Mouse (Mus musculus) megakaryocyte, adult 5-6 weeks (primary cell): ENCODE measurements around the gene Prrx2. TPM values are rescaled to one million over a fixed set of nuclear protein-coding genes. Genes with fewer than 3 reads are reported as not detected.
A peak's percentile ranks its signal among the peaks of the same experiment; 100 is the strongest.
"Not testable (repeated sequence)": the region's sequence is repeated elsewhere in the genome, so short reads cannot be mapped to it uniquely, and the experiment has no call there.

Experiments used
- ATAC-seq: 2 replicates; pipeline ENCODE4 v1.8.0; 2016; ENCODE audit warnings: mild to moderate bottlenecking, inconsistent platforms; ENCODE audit not compliant: poor library complexity, severe bottlenecking
- total RNA-seq, 2 experiments: library from RNA; stranded (forward) in 1 of 2; stranded (reverse) in 1 of 2; fragments of 153-499, 151-499 nt in 1 of 2; fragments of 221-1000, 200-1000 nt in 1 of 2; gene quantifications; 2 replicates each; pipeline versions ENCODE4 v1.2.3 to v1.2.4; 2015 to 2017

The Prrx2 gene
- total RNA-seq, 2 experiments from 2014 or later, result not detected

GRCm38 (mm10) chr2:30904991-30905390 lies 70.2 kb downstream of the Prrx2 start:
- ATAC-seq, result no peak

- no peak for ATAC-seq
These were observed 71.1 kb downstream of the Prrx2 start for GRCm38 (mm10) chr2:30905906-30906305.

GRCm38 (mm10) chr2:30906641-30907040 lies 71.9 kb downstream of the Prrx2 start:
- ATAC-seq, result no peak

- ATAC-seq, result no peak
These were observed 77.6 kb downstream of the Prrx2 start for GRCm38 (mm10) chr2:30912291-30912773.

- ATAC-seq, result no peak
These were observed 78.2 kb downstream of the Prrx2 start for GRCm38 (mm10) chr2:30913022-30913421.

- ATAC-seq, result no peak
These were observed 80.1 kb downstream of the Prrx2 start for GRCm38 (mm10) chr2:30914836-30915235.

GRCm38 (mm10) chr2:30915376-30915775 lies 80.6 kb downstream of the Prrx2 start:
- ATAC-seq, result no peak

GRCm38 (mm10) chr2:30915933-30916332 lies 81.2 kb downstream of the Prrx2 start:
- ATAC-seq, result not testable (repeated sequence)

GRCm38 (mm10) chr2:30917649-30918048 lies 82.9 kb downstream of the Prrx2 start:
- no peak for ATAC-seq

- no peak for ATAC-seq
These were observed 83.4 kb downstream of the Prrx2 start for GRCm38 (mm10) chr2:30918126-30918525.

- no peak for ATAC-seq
These were observed 84.1 kb downstream of the Prrx2 start for GRCm38 (mm10) chr2:30918780-30919329.

- no peak for ATAC-seq
These were observed 85.4 kb downstream of the Prrx2 start for GRCm38 (mm10) chr2:30920216-30920615.

- no peak for ATAC-seq
These were observed 88.3 kb downstream of the Prrx2 start for GRCm38 (mm10) chr2:30923099-30923498.

- ATAC-seq, result no peak
These were observed 90.4 kb downstream of the Prrx2 start for GRCm38 (mm10) chr2:30925181-30925580.

- no peak for ATAC-seq
These were observed 91.6 kb downstream of the Prrx2 start for GRCm38 (mm10) chr2:30926381-30926780.

GRCm38 (mm10) chr2:30927151-30927781 lies 92.5 kb downstream of the Prrx2 start:
- ATAC-seq, result no peak

GRCm38 (mm10) chr2:30927844-30928628 lies 93.3 kb downstream of the Prrx2 start:
- peak; percentile 53 for ATAC-seq

- ATAC-seq, result peak; percentile 90
These were observed 94.2 kb downstream of the Prrx2 start for GRCm38 (mm10) chr2:30928893-30929482.

GRCm38 (mm10) chr2:30929483-30930045 lies 94.8 kb downstream of the Prrx2 start, which contains the start of gene Ptges:
Gene Ptges, minus strand, starts transcription at chr2:30929863.
- ATAC-seq, result peak; percentile 49

- ATAC-seq, result not testable (repeated sequence)
These were observed 96.1 kb downstream of the Prrx2 start for GRCm38 (mm10) chr2:30930846-30931245.
